Mouse (Mus musculus) large intestine, adult 2 months (tissue): ENCODE results near the gene Tubb4b. TPM values are rescaled to one million over a fixed set of nuclear protein-coding genes. Genes with fewer than 3 reads are reported as not detected.

Experiments
- DNase-seq: peaks from one replicate; pipeline ENCODE4 v3.0.0-alpha.2; 2012; ENCODE audit warnings: low read depth, low spot score
- WGBS: fragments of 180-500 bp; shearing (Covaris S2); methylation state at CpG from one replicate; pipeline ENCODE4 v1.1.7; 2018; 5-methylcytosine and 5-hydroxymethylcytosine counted together
- polyA plus RNA-seq: library from polyadenylated mRNA; depleted of rRNA; stranded (reverse); fragments of >200 nt; gene quantifications from 2 replicates; pipeline ENCODE4 v1.2.3, GENCODE M21; 2012

The Tubb4b gene
- polyA plus RNA-seq, 1 experiment, result 937 TPM

DNA sequence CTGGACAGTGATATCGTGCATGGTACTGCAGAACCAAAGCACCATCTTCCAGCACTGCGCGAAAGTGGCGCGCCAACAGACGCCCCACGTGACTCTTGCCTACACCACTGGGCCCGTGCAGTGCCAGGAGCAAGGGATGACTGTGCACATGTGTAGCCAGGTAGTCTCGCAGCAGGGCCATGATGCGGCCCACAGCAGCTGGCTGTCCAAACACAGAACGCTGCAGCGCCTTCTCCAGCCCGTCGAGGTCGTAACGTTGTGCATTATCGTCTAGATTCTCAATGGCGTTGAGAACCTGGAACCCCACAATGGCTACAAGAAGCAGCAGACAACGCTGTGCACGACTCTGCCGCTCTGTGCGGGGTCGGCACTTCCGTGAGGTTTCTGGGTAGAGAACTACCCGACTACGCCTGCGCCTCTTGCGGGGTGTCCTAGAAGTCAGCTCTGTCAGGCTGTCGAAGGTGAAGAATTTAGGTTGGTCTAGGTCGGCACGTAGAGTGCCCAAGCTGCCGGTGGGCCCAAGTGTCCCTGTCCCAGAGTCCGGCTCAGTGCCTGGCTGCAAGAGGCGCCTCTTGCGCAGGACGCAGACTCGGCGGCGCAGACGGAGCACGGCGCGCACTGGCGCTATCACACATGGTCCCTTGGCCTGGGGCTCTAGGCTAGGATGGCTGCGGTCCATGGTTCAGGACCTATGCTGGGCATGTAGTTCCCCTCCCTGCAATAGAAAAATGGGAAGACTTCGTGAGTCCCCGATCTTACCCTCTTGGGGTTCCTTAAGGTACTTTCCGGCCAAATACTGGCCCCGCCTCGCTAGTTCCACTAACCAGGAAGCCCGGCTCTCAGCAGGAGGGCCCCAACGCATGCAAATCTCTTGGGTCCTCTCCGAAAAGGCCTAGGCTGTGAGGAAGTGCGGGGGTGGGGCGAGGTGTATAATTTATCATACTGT, 29.0 kb downstream of the Tubb4b start:
- DNase-seq, result no peak
- 11% methylated on average over 55 of the region's 55 CpGs for WGBS

DNA sequence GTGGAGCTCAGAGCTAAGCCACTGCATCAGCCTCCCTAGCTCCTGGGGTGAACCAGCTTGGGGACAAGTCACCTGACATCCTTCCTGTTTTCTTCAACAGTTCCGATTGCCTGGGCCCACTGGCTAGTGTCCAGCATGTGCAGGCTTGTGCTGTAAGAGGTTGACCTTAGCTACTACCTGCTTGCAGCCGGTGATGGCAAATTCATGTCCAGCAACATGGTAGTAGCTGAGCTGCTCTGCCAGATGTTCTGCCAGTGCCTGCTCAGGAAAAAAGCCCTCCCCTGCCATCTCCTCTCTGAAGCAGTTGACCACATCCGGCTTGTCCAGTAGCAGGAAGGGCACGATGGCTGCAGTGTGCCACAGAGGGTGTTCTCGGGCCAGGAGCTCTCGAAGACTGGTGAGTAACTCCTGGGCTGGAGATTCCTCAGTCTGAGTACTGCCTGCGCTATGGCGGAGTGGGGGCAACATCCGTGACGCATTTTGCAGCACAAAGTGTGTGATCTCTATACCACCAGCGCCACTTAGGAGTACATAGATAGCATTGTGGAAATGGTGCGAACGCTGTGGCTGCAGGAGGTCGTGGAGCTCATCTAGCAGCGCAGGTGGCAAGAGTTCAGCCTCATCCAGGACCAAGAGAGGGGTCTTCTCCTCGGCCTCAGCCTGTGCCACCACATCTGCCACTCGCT, 29.9 kb downstream of the Tubb4b start:
- no peak for DNase-seq
- WGBS, result 54% methylated on average over 17 of the region's 17 CpGs

DNA sequence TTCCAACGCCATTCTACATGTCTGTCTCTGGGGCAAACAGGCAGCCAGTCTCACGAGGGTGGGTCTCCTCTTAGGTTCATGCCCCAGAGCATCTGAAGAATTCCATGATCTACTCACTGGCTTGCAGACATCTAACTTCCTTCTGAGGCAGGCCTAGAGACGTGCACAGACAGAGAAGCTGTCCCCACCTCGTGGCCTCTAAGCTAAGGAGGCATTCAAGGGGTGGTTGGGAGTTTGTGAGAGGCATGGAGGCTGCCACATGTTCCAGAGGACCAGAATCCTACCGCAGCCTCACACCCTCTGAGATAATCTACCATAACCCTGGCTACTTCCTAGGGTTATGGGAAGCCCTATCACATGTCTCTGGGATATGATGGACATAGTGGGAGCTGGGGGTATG, 30.5 kb downstream of the Tubb4b start:
- no peak for DNase-seq
- WGBS, result 37% methylated on average over 5 of the region's 5 CpGs

DNA sequence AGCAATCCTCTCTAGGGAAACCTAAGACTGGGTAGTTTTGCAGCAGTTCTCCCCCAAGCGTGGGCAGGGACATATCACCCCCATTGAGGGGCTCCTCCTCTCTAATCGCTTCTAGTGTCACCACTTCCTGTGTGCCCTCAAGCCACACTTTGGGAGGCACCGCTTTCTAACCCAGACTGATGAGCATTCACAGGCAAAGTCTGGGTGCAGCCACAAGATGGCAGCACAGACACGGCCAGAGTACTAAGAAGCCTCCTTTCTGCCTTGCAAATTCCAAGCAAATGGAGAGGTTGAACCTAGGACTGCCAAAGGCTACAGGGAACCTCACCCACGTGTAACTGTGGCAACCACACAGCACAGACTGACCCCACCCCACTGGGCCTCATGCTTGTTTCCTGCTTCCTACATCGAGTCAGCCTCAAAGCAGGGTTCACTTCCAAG, 31.2 kb downstream of the Tubb4b start:
- 2% methylated on average over 6 of the region's 6 CpGs for WGBS

DNA sequence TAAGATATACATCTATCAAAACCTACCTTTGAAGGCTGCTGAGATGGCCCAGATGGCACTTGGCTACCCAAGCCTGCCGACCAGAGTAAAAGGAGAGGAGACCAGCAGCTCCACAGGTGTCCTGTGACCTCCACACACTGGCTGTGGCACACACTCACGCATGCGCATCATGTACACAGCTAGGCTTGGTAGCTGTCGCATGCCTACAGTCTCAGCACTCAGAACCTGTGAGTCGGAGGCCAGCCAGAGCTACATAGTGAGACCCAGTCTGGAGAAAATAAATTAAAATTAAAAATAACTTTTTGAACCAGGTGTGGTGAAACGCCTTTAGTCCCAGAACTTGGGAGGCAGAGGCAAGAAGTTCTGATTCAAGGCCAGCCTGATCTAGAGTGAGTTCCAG, 36.7 kb downstream of the Tubb4b start:
- WGBS, result 85% methylated on average over 6 of the region's 6 CpGs

More for the DNA sequence above, 31.2 kb downstream of the Tubb4b start:
- no peak for DNase-seq

DNA sequence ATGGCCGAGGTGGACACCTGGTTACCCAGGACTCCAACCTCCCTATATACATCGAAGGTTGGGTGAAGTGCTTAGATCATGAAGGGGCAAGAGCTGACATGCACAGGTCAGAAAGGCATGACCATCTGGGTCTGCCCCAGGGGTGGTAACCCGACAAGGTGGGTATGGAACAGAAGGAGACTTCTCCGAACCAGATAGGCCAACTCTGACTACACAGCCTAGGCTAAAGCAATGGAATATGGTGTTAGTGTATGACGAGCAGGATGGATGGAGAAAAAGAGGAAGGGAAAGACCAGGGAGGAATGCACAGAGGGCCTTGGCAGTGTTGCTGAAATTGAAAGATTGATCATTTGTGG, 37.9 kb downstream of the Tubb4b start:
- DNase-seq, result no peak
- 48% methylated on average over 5 of the region's 5 CpGs for WGBS

More for the DNA sequence above, 36.7 kb downstream of the Tubb4b start:
- DNase-seq, result no peak

DNA sequence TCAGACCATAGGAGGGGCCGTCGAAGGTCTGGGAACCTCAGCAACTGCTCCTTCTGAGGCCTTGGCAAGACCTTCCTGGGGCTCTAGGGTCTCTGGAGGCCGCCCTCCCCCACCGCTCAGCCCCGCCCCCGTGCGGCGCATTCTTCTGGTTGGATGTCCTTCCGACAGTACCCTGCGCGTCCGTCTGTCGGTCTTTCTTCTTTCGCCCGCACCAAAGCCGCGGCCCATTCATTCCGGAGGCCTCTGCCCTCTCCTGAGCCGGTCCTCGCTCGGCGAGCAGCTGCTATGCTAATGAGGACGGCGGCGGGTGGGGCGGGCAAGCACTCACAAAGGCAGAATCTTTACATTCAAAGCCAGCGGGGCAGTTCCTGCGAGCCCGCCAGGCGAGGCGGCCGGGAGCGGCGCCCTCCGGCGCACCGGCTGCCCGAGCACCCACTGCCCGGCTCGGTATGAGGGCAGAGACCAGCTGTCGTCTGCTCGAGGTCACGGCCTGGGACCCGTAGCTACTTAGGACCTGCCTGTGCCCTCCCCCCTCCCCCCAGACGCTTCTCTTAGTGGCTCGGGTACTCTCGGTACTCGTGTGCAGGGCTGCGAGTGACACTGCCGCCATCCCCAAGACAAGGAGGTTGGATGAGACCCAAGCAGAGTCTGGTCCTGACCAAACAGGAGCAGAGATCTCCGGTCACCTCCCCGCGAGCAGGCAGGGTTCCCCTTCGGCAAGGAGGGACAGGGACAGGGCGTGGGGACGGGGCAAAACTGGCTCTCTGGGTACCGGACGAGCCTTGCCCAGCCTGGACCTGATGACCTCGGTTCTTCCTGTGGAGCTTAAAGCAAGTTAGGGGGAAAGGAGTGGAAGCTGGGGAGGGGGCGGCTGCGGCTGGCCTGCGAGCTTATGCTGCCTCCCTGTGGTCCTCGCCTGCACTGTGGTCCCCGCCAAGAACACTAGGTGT, 38.6 kb downstream of the Tubb4b start:
- WGBS, result 3% methylated on average over 64 of the region's 64 CpGs
- DNase-seq, result no peak

DNA sequence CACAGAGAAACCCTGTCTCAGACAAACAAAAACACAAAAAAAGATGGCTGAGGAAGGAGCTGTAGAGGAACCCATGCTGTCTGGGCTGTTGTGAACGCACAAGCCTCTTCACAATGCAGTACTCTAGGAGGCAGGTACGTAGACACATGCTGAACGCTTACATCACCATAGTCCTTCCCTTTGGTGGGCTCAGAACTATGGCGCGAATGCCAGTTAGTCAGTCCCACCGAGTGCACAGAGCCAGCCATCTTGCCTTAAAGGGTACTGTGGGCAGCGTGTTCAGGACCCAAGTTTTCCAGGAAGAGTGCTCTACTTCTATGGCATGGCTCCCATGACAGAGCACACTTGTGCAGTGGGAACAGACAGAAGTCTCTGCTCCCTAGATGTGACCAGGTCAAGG, 40.0 kb downstream of the Tubb4b start:
- no peak for DNase-seq
- 91% methylated on average over 7 of the region's 7 CpGs for WGBS

DNA sequence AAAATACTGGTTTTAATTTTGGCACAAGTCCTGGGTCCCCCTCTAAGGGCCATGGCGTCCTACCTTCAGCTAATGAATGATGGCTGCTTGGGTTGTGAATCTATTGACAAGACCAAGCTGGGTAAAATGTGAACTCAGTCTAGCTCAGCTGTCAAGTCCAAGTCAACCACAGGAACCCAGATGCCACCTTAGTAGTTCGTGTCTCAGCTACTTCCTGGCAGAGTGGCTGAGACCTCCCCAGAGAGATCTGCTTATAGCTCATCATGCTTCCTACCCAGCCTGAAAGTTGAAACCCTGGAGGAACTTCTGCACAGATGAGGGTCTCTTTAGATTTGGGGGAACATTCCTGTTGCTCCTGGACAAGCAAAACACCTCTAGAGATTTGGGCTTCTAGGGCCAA, 41.2 kb downstream of the Tubb4b start:
- 60% methylated on average over 2 of the region's 2 CpGs for WGBS

DNA sequence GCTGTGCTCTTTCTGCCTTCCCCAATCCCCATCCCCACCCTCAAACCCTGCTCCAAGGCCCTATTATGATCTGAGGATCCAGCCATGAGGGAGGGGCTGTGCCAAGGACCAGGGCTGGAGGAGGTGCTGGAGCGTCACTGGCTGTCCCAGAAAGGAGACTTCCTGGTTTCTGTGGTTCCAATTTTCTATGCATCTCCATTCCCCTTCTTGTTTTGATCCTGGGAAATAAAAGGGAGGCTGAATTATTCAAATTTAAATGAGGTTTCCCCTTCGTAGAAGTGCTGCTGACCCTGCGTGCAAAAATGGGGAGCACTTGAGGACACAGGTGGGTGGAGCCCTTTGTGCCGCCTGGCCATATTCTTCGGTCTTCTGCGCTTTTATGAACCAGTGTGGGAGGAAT, 41.8 kb downstream of the Tubb4b start:
- 17% methylated on average over 6 of the region's 6 CpGs for WGBS

More for the DNA sequence above, 41.2 kb downstream of the Tubb4b start:
- DNase-seq, result no peak

DNA sequence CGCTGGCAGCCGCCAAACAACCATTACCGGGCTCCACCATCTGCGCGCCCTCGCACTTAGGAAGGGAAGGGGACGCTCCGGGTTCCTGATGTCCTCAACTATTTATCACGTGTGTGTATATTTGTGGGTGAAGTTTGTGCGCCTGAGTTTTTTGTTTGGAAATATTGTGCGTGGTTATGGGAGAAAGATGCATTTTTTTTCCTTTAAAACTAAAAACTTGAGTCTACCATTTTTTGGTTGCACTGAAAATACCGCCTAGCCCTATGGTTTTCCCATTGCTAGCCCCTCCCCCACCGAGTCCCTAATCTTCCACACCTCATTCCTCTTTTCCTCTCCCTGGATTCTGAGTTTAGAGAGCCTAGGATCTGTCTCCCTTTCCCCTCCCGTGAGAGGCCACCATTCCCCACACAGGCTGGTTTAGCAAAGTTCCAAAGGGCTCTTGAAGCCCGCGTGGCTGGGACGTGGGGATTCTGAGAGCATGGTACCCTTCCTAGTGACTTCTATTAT, 42.6 kb downstream of the Tubb4b start:
- 3% methylated on average over 17 of the region's 17 CpGs for WGBS
- no peak for DNase-seq

More for the DNA sequence above, 41.8 kb downstream of the Tubb4b start:
- no peak for DNase-seq

DNA sequence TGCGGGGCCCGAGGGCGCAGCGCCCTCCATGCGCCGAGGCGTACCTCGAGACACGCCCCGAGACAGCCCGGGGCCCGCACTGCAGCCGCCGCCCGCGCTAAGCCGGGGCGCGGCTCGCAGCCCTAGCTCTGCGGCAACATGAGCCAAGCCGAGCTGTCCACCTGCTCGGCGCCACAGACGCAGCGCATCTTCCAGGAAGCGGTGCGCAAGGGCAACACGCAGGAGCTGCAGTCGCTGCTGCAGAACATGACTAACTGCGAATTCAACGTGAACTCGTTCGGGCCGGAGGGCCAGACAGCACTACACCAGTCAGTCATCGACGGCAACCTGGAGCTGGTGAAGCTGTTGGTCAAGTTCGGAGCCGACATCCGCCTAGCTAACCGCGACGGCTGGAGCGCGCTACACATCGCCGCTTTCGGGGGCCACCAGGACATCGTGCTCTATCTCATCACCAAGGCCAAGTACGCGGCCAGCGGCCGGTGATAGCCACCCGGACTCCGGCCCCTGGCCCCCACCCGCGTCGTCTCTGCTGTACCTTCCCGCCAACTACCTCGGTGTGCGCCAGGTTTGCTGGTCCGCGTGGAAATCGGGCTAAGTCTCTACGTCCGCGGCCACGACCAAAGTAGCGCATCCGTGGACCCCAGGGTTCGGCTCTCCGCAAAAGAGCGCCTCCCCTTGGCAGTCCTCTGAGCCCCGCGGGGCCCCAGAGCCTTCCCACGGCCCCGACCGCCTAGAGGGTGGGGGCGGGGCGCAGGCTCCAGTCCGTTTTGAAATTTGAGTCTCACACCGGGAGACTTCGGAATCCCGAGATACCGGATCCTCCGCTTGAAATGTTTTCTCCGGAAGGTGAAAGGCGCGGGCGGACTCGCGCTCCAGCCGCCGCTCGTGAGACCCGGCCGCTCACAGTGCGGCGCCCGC, 43.3 kb downstream of the Tubb4b start:
- no peak for DNase-seq
- WGBS, result under 1% methylated on average over 98 of the region's 100 CpGs

DNA sequence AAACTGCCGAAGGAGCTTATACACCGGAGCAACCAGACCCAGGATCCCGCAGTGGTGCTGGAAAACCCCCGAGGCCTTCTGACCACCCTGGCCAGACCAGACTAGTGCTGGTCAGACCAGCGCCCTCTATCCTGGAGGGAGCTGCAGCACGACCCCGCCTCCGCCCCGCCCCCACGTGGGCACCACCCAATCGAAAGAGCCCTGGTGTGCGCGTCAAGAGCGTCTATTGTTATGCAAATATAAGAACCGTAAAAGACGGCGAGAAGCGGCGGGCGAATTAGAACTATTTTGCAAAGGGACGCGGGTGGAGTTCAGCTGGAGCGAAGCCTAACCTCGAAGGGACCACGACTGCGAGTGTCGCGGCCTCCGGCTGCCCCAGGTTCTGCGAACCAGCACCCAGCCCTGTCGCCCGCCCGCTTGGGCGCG, 44.0 kb downstream of the Tubb4b start, which contains the start of gene Nrarp:
Nrarp (plus strand) TSS at position 281 of the 426 bp plus-strand sequence.
- under 1% methylated on average over 35 of the region's 35 CpGs for WGBS

DNA sequence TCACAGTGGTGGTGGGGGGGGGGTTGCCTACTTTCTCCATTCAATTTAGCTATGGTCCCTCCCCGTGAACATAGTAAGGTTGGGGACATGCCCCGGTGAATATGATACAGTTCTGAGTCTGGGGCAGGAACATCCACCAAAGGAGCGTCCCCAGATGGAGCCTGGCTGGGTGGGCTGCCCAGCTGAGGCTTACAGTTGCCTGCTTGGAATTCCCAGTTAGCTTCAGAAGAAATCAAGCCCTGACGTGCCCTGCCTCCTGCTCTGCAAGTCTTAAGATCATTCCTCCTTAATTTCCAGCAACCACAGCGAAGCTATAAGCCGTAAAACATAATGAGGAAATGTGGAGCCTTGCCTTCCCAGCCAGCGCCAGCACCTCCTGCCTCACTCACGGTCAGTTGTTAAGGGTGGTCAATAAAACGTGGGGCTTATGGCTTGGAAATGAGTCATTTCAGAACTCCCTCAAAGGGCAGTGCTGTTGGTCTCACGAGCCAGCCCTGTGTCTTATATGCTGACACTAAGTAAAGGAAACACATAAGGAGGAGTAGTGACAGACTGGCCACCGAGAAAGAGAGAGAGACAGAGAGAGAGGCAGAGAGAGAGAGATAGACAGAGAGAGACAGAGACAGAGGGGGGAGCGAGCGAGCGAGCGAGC, 44.8 kb downstream of the Tubb4b start:
- DNase-seq, result no peak
- 19% methylated on average over 15 of the region's 15 CpGs for WGBS

More for the DNA sequence above, 44.0 kb downstream of the Tubb4b start, which contains the start of gene Nrarp:
- DNase-seq, result no peak

DNA sequence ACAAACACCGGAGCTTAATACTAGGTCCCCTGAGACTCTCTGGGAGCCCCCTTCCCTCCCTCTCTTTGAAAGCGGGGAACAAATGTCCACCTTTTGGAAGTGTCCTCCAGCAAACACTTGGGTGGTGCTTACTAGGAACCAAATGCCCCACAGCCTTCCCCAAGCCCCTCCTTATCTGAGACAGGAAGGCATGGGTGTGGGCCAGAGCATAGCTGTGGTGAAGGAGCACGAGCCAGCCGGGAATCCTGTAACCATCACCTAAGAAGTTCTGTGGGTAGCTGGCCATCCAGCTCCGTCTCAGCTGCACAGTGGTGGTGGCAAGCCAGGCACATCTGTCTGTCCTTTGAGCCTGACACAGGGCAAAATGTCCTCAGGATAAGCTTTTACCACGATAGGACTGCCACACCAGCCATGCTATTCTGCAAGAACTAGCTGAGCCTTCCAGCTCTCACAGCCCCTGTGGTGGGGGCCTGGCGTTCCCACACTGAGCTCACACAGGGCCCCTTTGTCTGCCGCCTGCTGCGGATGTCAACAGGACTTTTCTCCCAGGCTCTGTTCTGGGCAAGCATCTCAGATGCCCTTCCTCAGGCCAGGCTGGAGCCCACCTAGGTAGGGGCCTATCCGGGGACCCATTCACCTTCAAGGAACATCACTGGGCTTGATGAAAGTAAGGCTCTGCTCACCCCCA, 46.1 kb downstream of the Tubb4b start:
- DNase-seq, result no peak
- 51% methylated on average over 10 of the region's 10 CpGs for WGBS

DNA sequence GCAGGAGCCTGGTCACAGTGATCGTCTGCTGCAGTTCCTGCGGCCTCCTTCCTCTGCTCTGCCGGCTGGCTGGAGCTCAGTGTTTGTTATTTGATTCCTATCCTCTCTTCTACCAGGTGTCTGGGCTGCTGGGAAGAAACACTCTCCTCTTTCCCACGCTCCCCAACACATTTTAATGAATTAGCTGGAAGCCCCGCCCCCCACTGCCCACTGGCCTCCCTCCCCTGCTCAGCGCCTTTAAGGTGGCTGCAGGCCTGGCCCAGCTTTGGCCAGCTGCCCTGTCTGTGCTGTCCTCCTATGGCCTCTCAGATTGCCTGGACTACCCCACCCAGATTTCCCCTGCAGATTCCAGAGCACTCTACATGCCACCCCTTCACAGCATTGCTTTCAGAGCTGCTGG, 46.8 kb downstream of the Tubb4b start:
- DNase-seq, result no peak
- 17% methylated on average over 6 of the region's 6 CpGs for WGBS

DNA sequence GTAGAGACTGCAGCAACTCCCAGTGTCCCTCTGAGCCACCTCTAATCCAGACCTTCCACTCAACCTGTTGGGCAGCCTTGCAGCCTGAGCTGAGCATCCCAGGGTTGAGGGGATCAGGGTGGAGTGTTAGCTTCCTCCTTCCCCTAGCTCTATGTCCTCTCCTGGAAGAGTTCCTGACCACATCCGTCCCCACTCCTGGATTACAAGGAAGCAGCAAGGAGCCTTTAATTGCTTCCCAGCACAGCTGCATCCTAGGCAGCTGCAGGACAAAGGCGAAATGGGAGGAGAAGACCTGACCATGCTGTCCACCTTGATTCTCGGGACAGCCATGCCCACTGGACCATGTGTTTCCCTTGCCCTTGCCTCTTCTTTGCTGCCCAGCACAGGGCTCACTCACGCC, 47.4 kb downstream of the Tubb4b start:
- DNase-seq, result no peak
- 21% methylated on average over 4 of the region's 4 CpGs for WGBS
